Mouse (Mus musculus): ENCODE data around the gene Mgat5.

Mgat5 gene

GRCm38 (mm10) chr1:127306024-127306771 lies 101.4 kb downstream of the Mgat5 start:
- DNase-seq (ENCODE audit: low read depth, low spot score) = peak; percentile 71

DNA sequence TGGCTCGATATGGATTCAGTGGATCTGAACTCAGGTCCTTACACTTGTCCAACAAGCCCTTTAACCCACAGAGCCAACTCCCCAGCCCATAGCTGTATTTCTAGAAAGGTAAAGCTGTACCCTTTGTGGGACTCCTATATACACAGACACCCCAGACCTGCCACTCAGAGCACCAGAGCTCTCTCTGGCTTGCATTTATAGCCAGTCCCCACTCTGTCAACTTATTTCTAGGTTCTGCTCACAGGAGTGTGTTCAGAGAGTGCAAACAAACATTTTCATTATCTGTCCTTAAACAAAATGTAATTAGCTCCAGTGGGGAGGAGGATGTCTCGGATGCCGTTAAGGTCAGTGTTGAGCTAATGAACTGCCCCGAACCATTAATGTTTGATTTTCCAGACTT lies 102.5 kb downstream of the Mgat5 start:
- DNase-seq (ENCODE audit: low read depth, low spot score) = no peak

DNA sequence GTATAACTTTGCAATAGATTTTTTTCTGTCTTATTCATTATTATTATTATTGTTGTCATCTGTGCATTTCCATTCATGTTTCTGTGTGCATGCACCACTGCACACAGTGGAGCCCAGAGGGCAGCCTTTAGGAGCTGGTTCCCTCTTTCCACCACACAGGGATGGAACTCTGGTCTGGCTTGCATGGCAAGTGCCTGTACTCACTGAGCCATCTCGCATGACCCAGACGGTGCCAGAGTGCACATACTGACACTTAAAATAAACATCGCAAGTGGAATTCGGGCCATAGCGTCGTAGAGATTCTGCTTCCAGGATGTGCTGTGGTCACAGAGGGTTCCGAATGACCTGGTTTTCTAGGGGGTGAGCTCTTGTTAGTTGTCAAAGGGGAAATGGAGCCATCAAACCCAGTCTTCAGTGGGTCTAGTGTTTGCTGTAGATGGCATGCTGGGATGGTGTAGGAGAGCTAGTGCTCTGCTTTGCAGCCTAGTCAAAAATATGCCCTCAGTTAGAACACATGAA lies 103.5 kb downstream of the Mgat5 start:
- no peak for DNase-seq (ENCODE audit: low read depth, low spot score)

GRCm38 (mm10) chr1:127308989-127309701 lies 104.3 kb downstream of the Mgat5 start:
- DNase-seq (ENCODE audit: low read depth, low spot score) = no peak

- no peak for DNase-seq (ENCODE audit: low read depth, low spot score)
Observed at GRCm38 (mm10) chr1:127310011-127310410, 105.2 kb downstream of the Mgat5 start.

GRCm38 (mm10) chr1:127310703-127311102 lies 105.9 kb downstream of the Mgat5 start:
- DNase-seq (ENCODE audit: low read depth, low spot score) = no peak

DNA sequence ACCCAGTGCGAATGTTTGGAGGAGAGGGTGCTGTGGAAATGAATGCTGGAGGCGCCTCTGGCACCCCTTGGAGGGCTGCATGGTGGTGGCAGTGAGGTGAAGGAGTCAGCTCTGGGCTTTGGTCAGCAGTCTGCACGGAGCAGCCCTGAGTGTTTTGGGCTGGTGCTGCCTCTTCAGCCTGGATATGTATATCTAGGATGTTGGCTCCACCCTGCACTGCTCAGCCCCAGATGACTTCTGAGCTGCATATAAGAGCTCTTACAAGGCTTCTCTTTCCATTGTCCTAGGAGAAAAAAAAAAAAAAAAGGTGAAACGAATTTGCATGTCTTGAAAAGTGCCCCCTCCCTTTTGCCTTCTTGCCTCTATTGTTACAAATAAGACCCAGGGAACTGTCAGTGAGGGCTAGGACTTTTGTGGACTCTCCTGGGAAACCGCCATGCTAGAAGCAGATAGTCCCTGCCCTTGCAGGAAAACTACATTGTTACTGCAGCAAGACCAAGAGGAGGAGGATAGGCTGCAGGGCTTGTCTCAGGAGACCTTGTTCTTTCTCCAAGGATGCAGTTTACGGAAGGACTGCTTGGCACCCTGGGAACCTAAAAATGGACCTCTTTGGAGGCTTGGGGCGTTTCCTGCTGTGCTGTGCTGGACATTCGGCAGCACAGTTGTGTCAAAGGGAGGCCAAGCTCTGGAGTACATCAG lies 109.0 kb downstream of the Mgat5 start:
- no peak for DNase-seq (ENCODE audit: low read depth, low spot score)

DNA sequence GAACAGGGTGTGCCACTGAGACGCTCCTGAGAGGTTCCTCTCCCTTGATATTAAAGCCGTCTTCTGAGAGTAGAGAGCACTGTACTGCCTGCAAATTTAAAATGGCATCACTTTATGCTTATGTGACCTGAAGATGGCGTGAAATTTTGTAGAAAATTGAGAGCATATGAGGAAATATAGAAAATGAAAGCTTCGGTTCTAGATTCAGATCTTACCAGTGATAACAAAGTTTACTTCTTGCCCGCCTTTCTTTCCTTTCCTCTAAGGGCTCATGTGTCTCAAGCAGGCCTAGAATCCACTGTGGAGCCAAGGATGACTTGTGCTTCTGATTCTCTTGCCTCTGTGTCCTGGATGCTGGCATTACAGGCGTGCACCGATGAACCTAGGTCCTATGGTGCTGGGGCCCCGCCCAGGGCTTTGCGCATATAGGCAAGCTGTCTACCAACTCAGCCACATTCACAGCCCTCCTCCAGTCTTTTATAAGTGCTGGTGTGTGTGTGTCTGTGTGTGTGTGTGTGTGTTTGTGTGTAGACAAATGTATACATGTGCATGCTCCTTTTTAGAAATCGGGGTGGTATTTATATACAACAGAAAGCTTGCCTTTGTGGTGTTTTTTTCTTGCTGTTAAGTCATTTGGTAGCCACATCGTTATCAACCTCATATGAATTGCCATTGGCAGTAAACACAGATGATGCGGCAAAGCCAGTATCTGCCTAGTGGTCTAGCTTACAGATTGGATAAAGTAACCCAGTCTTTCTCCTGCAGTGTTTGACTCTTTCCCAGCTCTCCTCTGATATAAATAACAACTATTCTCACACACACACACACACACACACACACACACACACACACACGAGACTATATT lies 111.2 kb downstream of the Mgat5 start:
- DNase-seq (ENCODE audit: low read depth, low spot score) = no peak

GRCm38 (mm10) chr1:127316651-127317050 lies 111.8 kb downstream of the Mgat5 start:
- DNase-seq (ENCODE audit: low read depth, low spot score) = no peak

DNA sequence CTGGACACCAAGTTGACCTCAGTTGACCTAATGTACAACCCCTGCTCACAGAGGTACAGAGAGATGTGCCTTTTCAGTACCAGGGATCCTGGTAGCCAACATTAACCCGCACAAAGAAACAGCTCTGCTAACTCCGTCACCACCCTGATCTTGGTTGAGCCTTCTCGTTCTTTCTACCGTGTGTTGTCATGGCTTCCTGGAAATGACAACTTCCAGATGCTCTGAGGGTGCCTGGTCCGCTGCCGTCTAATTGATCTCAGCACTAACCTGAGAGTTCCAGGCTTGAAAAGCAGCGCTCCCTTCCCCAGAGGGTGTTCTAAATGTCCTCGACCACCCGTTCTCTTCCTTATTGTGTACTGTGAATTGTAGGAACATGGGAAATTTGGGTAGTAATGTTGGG lies 112.7 kb downstream of the Mgat5 start:
- DNase-seq (ENCODE audit: low read depth, low spot score) = no peak

- DNase-seq (ENCODE audit: low read depth, low spot score) = no peak
Observed at GRCm38 (mm10) chr1:127318486-127318885, 113.7 kb downstream of the Mgat5 start.

GRCm38 (mm10) chr1:127319768-127320167 lies 115.0 kb downstream of the Mgat5 start:
- no peak for DNase-seq (ENCODE audit: low read depth, low spot score)

DNA sequence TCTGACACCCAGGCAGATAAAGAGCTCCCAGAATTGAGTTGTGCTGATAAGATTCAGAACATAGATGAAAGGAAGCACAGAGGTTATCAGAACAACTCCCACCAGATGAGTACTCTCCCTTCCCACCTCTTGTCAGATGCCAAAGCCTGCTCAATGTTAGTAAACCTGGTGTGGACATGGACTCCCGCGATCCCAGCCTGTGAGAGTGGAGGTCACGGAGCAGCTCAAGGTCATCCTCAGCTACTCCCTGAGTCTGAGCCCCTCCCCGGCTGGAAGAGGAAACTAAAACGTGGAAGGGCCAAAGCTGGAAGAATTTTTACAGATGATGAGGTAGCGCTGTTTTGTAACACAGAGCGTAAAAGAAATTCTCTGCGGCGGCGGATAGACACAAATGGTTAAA lies 116.1 kb downstream of the Mgat5 start:
- no peak for DNase-seq (ENCODE audit: low read depth, low spot score)

- DNase-seq (ENCODE audit: low read depth, low spot score) = no peak
Observed at GRCm38 (mm10) chr1:127321638-127322037, 116.8 kb downstream of the Mgat5 start.

- DNase-seq (ENCODE audit: low read depth, low spot score) = peak; percentile 83
Observed at GRCm38 (mm10) chr1:127322169-127322805, 117.5 kb downstream of the Mgat5 start.

GRCm38 (mm10) chr1:127325601-127326198 lies 120.9 kb downstream of the Mgat5 start:
- DNase-seq (ENCODE audit: low read depth, low spot score) = no peak

DNA sequence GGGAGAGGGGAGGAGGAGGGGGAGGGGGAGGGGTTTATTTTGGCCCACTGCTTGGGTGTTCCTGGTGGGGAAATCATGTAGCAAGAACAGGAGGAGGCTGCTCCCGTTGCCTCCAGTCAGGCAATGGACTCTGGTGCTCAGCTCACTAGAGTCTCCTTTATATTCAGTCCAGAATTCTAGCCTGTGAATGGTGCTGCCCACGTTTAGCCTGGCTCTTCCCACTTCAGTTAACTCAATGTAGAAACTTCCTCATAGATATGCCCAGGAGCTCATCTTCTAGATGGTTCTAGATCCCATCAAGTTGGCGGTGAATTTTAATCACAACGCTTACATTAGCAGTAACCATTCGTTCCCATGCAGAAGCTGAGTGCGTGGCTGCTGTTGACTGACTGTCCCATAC lies 123.0 kb downstream of the Mgat5 start:
- DNase-seq (ENCODE audit: low read depth, low spot score) = no peak

GRCm38 (mm10) chr1:127328354-127328875 lies 123.6 kb downstream of the Mgat5 start:
- no peak for DNase-seq (ENCODE audit: low read depth, low spot score)

DNA sequence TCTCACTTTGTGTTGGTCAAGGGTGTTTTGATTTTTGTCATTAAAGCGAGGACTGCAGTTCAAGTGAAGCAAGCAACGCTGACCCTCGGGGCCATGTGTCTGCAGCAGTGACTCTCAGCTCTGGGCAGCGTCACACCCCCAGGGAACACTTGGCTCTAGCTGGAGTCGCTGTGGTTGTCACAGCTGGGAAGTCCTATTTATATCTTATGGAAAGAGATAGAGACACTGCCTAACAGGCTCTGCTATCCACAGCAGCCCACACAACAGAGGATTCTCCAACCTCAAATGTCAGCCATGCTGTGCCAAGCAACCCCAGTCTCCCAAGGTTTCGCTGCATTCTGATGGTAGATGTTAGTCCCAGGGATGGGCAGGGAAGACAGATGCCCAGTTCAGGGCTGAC lies 125.0 kb downstream of the Mgat5 start:
- DNase-seq (ENCODE audit: low read depth, low spot score) = no peak

DNA sequence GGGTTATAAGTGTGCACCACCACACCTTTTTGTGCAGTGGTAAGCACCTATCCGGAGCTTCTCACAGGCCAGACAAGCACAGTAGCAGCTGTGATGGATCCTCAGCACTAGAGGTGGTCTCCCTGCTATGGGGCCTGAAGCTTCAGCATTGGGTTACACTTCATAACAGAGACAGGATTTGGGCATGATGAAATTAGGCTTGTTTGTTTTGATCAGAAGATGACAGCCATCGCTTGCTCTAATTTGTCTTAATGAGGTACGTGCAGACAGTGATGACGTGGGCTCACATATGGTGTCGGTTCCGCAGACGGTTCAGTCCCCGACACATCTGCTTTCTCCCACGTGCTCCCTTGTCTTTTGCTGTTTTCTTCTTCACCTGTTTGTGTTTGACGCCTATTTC lies 132.9 kb downstream of the Mgat5 start:
- no peak for DNase-seq (ENCODE audit: low read depth, low spot score)

Measured in CD4-positive helper T cell, adult 2 months (primary cell).